Mouse (Mus musculus) naive thymus-derived CD4-positive, alpha-beta T cell, adult 2 months (primary cell): ENCODE results near the gene B4galnt2.
A peak's percentile ranks its signal among the peaks of the same experiment; 100 is the strongest.
"Not testable (repeated sequence)": the region's sequence is repeated elsewhere in the genome, so short reads cannot be mapped to it uniquely, and the experiment has no call there.

Source experiments
- DNase-seq: peaks from one replicate; pipeline ENCODE4 v3.0.0-alpha.2; 2011; ENCODE audit warnings: low read depth

The B4galnt2 gene

DNA sequence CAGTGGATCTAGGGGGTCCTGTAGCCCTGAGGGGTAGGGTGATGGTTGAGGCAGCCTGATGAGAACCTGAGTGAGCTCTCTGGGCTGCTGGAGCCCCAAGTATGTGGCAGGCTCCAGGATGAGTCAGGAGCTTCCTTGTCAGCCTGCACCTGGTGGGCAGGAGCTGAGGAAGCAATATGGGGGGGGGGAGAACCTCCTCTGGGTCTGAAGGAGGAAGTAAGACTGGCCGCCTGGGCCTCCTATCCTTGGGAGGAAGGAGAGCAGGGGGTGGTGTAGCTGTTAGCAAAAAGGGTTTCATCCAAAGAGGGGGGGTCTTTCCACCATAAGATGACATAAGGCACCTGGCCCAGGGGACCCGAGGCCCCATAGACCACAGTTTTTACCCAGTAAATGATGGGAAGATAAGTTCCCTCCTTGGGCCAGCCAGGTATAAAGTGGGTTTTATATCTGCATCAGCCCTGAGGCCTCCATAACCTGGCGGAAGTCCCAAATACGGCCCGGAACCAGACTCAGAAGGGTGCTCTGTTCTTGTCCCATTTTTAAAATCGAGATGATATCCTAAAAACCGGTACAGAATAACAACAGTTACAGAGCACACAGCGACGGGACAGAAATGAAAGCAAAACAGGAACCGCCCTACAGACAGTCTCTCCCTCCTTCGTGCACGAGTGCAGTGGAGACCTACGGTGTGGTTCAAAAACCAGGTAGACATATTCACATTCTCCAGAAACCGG, 18.1 kb downstream of the B4galnt2 start:
- peak; percentile 62 for DNase-seq

DNA sequence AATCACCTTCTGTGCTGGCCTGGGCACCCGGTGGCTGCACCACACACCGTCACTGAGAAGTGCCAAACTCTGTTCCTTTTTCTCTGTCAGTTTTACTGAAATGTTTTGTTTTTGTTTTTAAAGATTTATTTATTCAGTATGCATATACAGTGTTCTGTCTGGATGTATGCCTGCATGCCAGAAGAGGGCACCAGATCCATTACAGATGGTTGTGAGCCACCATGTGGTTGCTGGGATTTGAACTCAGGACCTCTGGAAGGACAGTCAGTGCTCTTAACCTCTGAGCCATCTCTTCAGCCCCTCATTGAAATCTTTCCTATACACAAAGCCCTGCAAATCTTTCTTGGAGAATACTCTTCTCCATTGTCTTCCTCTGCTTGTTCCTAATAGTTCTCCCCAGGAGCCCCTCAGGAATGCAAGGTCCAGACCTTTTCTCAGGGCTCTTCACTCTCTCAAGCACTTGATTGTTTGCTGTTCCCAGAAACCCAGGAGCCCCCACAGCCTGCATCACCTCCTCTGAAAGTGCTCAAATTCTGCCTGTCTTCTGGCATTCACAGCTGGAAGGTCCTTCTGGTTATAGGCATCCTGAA, 24.1 kb downstream of the B4galnt2 start:
- DNase-seq, result no peak

DNA sequence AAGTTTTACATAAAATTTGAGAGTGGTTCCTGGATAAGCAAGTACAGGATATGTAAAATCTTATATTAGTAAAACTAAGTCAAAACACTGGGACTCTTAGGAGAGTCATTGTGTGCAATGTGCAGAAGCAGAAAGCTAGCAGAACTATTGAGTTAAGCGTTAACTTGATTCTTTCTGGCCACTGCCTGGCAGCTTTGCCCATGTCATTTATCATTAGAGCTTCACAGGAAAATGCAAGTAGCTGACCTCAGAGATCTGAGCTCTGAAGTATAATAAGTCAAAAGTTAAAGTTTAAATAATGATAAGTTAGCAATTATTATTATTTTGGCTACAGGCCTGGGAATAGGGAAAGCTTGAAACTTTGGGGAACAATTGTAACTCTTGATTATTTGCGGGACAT, 34.8 kb downstream of the B4galnt2 start:
- not testable (repeated sequence) for DNase-seq

DNA sequence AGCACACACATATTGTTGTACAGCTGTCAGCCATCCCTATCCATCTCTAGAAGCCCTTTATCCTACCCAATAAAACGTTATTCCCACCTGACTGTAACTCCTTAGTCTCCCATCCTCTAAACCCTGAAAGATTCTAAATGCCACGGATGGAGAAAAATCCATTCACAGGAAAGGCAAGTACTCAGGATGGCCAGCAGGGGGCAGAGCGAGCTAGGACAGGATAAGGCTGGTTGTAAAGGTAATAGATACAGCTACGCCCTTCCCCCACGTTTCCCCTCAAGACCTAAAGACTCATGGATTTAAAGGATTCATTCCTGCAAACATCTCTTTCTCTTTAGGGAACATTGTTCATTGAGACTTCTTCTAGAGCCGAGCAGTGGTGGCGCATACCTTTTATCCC, 38.4 kb downstream of the B4galnt2 start:
- DNase-seq, result peak; percentile 76

DNA sequence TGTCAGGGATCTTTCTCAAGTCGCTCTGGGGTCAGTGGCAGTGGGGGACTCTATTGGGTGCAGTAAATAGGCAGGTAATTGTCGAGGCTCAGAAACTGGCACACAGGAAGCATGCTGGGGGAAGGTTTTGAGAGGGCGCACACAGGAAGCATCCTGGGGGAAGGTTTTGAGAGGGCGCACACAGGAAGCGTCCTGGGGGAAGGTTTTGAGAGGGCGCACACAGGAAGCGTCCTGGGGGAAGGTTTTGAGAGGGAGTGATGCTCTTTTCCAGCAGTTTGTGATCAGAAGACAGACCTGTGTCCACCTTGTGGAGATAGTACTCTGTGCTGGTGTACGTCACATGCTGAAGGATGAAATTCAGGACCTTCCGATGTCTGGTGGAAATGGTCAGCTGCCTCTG, 38.9 kb downstream of the B4galnt2 start:
- peak; percentile 54 for DNase-seq

DNA sequence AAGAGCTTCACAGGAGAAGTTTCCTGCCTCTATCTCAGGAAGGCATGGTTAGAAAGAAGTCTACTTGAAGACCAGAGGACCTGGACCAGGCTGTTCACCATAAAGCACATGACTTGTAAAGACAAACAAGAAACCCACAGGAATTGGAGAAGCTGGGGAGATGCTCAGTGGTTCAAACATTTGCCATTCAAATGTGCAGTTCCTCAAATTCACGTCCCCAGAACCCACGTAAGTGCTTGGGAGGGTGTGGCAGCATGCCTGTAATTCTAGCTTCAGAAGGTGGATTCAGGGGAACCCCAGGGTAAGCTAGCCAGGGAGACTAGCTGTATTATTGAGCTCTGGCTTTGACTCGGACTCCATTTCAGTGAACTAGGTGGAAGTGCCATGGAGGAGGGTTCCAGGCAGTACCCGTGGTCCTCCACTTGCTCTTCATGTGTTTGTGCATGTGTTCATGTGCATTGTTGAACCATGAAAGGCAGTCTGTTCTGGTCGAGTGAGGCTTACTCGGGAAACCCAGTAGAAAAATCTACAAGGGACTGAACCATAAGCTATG, 44.7 kb downstream of the B4galnt2 start:
- no peak for DNase-seq

DNA sequence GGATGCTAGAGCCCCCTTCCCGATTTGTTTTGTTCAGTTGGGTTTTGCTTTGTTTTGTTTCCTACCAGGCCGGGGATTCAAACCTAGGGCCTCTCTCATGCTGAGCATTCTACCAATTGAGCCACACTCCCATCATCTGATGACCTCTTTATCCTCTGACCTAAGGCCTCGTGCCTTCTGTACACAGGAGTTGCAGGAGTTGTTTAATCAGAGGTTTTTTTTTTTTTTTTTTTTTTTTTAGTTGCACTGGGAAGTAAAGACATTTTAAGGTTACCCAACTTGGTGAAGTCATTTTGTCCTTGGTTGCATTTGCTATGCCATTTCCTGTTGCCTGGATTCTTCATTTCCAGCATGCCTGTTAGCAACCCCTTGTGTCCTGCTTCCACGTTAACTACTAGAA, 45.2 kb downstream of the B4galnt2 start:
- DNase-seq, result no peak

DNA sequence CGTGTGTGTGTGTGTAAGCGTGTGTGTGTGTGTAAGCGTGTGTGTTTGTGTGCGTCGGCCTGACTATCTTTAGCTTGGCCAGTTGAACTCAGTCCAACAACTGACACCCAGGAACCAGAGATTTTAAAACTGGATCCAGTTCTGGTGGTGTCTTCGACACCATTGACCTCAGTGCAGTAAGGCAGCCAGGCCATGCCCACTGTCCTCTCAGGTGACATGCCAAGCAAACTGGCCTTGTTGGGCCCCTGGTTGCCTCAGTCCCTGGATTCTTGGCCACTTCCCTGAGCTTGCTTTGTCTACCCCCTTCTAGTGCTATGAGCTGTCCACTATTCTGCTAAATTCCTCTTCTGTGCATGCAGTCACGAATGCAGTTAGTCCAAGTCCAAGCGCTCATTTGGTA, 53.3 kb downstream of the B4galnt2 start:
- DNase-seq, result no peak

DNA sequence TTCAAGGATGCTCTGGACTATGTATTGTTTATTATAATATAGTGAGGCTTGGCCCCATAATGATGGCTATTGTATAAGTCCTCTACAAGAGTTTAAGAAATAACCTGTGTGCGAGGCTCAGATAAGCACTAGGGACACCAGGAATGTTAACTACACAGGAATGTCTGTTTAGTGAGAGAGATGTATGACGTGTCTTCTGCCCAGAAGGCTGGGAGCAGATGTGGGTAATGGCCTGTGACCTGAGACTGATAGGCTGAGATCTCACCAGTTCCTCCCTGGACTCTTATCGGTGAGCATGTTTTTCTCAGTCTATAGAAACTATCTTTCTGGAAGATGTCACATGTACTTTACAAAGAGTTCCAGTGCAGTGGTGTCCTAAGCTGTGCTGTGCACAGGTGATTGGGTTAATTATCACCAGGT, 54.6 kb downstream of the B4galnt2 start:
- DNase-seq, result peak; percentile 39

DNA sequence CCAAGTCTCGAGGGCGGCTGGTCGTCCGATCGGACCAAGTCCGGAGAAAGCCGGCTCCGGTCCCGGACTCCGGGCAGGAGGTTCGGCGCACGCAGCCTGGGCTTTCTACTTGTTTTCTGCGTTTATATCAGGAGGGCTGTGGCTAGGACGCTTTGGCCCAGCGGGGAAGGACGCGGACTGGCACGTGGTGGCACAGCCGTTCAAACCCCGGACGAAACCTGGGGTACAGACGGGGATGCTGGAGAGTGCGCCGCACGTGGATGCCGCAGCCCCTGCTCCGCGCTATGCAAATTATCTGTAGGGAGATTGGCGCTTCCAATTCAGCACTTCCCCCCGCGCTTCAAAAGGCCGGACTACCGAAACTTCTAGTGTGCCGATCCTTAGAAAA, 55.2 kb downstream of the B4galnt2 start:
- no peak for DNase-seq

DNA sequence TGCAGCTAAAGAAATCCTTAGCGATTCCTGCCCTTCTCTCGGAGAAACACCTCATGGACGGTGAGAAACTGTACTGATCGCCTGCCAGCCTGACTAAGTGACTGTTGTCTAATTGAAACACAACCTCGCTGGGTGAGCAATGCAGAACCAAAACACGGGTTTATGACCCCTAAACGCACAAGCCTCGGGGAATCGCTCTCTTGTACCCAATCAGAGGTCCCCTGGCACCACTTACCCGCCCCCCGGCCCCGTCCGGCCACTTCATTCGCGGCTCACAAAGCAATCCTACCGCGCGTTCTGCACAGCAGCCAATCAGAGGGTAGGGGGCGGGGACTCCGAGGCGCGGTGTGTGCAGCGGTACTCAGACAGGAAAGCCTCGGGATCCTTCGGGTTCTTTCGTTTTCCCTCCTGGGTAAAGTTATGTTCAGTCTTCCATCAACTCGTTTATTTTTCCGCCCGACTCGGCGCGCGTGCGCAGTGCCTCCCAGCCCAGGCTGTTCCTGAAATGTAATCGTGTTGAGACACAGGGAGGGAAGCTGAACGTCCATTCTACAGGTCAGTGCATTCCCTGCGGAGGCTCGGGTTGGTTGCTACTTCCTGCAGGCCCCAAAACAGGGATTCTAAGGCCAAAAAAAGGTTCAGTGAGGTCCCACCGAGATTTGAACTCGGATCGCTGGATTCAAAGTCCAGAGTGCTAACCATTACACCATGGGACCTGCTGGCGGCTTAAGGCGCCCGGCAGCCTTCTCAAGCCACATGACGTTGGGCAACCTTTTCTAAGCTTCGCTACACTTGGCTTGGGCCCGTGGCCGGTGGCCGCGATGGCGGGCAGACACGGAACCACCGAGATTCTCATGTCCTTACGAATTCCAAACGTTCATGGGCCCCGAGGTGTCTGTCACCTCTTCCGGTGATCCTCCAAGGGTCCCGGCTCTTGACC, 55.9 kb downstream of the B4galnt2 start:
- DNase-seq, result peak; percentile 98

DNA sequence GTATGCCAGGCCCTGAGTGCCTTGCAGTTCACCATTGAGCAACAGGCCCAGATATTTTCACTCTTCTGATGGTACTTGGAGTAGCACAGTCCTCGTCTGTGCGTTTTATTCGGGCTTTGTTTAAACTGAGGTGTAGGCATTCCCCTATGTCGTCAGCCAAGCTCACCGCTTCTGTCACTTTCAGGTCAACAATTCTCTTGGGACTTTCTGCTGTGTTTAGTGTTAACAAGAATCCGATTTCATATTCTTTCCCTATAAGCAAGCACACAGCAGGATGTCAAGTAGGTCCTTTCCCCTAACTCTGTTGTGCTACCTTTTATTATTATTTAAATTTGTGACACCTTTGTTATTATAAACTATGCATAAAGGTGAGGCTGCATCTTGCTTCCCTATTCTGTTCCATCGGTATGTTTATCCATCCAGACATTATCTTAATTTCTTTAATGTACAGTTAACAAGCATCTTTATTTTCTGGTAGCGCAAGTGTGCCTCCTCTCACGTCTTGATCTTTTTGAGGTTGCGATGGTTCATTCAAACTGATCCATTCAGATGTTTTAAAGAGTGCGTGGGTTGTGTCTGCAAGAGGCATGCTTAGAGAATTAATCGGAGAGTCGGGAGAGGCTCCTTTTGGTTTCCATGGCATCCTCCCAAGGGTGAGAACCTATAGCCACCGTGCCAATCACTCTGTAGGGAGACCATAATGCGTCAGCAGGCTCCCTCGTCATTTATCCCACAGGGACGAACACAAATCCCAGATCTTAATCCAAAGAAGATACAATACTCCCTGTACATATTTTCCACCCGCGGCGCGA, 56.8 kb downstream of the B4galnt2 start:
- no peak for DNase-seq

DNA sequence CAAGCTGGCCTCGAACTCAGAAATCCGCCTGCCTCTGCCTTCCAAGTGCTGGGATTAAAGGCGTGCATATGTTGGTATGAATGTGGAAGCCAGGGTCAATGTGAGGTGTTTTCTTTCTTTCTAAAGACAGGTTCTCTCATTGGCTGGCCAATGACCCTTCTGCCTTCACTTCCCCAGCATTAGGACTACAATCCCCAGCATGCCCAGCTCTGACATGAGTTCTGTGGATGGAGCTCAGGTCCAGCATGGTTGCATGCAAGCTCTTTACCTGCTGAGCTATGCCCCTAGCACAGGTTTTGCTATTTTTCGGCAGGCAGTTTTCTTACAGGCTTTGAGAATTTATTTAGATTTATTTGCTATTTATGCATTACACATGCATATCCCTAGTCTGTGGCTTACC, 57.4 kb downstream of the B4galnt2 start:
- no peak for DNase-seq

DNA sequence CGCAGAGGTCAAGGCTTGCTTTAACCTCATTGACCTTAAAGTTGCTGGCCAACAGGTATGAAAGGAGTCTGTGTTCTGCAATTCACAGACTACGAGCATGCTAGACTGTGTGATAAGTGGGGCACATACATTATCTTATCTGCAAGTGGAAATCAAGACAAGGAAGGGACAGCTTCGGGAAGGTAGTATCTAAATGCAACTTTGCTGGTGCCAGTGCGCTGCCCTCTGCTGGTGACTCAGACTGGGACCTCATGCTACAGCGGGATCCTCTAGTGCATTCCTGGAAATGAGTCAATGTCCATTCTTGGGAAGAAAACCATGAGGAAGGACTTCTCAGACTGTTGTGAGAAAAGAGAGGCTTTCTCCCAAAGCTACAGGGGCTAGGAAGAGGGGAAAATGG, 61.0 kb downstream of the B4galnt2 start:
- peak; percentile 85 for DNase-seq

DNA sequence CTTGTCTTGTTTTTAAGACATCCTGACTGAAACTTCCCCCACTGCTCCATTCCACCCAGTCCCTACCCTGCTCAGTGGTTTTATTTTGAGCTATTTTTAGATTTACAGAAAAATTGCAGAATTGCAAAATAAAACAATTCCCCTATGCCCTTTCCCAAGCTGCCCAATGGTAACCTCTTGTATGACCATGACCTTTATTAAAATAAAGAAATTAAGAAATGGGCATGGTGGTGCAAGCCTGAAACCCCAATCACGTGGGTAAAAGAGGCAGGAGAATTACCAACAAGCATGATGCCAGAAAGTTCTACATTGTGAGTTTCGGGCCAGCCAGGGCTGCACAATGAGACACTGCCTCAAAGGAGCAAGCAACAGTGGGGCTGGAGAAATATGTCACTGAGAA, 63.8 kb downstream of the B4galnt2 start:
- DNase-seq, result no peak

DNA sequence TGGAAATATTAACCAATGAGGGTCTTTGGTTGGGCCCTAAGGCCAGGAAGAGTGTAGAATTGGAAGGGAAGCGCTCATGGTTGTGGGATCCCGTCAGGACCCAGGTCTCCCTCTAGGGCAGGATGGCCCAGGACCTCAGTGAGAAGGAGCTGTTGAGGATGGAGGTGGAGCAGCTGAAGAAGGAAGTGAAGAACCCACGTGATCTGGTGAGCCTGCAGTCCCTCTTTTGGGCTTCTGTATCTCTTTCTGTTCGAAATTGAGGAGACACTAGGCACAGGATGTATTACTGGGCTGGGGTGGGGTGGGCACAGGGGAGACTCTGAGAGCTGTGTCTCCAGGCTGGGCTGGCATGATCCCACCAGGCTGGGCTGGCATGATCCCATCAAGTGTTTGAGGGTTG, 69.8 kb downstream of the B4galnt2 start:
- DNase-seq, result no peak

DNA sequence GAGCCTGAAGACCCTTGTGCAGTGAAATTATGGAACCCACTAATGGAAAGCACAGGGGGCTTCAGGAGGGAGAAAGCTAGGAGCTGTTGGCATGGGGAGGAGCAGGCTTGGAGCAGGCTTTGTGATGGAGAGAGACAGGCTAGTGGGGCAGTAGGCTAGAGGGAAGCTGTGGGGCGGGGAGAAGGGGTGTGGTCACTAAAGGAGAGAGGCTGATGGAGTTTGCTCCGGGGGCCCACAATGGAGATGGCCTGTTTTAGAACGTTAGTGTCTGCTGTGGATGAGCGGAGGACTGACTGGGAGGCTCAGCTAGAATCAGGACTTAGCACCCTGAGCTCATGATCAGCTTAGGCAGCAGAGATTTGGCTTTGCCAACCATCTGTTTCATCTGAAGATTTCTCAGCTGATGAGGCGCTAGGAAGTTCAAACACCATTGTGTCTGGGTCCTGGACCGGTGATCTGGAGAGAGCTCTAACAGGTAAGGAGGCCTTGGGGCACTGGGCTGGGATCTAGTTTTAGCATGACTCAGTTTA, 71.2 kb downstream of the B4galnt2 start:
- no peak for DNase-seq

DNA sequence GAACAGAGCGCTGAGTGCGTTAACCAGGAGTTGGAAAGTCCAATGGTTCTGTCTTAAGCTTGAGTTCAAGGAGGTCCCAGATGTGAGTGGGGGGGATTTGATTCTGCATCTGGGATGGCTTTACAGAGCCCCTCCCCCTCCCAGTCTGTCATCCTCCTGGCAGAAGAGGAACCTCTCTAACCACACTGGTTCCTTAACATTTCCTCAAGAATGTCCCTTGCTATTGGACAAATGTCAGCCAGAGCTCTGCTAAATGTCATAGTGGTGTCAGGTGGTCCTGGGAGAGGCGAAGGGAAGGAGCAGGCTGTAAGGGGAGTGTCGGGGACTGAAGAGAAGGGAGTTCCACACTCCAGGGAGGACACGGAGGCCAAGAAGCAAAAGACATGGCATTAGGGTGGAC, 71.7 kb downstream of the B4galnt2 start:
- no peak for DNase-seq

DNA sequence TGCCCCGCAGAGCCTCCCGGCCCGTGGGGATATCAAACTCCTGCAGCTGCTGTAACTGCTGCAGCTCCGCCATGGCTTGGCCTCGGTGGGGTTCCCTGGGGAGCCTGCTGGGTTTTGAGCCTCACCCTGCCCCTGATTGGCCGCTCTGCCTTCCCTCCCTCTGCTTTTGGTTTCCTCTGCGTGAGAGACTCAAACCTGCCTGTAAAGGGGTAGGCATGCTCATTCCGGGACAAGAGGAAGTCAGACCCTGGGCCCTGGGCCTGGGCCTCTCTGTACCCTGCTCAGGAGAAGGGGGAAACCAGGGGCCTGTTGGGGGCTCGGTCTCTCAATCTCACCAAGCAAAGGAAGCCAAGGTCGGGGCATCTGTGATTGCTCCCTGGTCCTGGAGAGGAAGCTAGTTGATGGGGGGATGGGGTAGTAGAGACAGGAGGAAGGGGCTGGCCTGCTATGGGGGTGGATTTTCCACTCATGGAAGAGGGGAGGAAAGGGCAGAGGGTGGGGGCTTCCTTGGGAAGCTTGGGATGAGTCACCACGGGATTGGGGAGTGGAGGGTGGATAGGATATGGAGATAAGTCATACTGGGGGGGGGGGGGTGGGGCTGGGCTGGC, 72.5 kb downstream of the B4galnt2 start, which contains the start of gene Abi3:
TSS of gene Abi3 (minus strand) at position 403 of the 608 bp plus-strand sequence.
- peak; percentile 73 for DNase-seq

DNA sequence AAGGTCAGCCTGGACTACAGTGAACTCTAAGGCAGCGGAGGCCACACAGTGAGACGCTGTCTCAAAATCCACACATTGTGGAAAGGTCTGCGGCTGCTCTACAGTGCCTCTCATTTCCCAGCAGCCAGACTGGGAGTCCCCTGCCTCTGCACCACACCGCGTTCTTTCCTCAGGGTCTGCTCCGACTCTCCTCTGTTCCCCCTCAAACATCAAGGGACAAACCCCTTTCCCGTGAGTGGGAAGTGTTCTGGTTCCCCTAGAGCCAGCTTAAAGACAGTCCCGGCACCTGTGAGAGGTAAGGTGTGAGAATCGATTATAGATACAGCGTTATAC, 73.2 kb downstream of the B4galnt2 start:
- DNase-seq, result no peak
